Comparison of ENCODE assay signal across 13 mouse cellular contexts in the genomic region with DNA sequence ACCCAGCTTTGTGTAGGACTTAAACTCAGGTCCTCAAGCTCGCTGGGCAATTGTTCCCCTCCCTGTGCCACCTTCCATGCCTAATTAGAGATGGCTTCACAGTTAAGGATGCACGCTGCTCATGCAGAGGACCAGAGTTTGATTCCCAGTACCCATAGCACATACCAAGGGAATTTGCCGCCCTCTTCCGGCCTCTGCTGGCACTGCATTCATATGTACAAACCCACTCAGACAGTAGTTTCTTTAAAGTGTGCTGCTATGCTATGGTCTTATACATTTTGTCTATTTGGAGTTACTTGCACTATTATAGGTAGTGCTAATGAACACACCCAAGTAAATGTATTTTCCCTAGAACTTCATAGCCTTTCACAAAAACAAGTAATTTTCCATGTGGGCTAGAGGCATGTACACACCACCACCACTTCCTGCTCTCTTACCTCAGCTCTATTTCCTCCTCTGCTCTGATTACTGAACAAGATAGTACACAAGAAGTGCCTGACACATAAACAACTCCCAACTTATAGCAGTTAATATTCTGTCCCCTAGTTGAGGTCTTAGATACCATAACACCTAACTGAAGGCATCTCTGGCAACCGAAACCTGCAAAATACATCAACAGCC. TPM values are rescaled to one million over a fixed set of nuclear protein-coding genes. Genes with fewer than 3 reads are reported as not detected.
A peak's percentile ranks its signal among the peaks of the same experiment; 100 is the strongest.
DNase-seq lines count a peak whose midpoint lies in the region; ATAC-seq and TF ChIP-seq lines count a peak whose summit lies in the region.
"Had no signal": no experiment of that assay in that cellular context is flagged by ENCODE, and none has a peak within 500 bp of the region (broad histone marks: within the 10 kb centered on the region; RNA-seq: fewer than 3 reads in every experiment).

No protein-coding gene starts in this region.

- H3K36me3 ChIP-seq in liver, adult 2 months (ENCODE audit: control insufficient read depth, insufficient read depth, low read length), result no peaks in the 10 kb centered on the region
- no peaks in the 10 kb centered on the region for H3K36me3 ChIP-seq in neural tube, embryonic 15.5 days

- no peaks in the 10 kb centered on the region for H3K79me2 ChIP-seq in liver, adult 2 months (ENCODE audit: control insufficient read depth, insufficient read depth, low read length)

- H3K9ac ChIP-seq in liver, adult 2 months (ENCODE audit: low read depth, low read length), result no peak overlapping the region
- H3K9ac ChIP-seq in neural tube, embryonic 15.5 days (replicated peaks), result no peak overlapping the region

- no peaks in the 10 kb centered on the region for H3K27me3 ChIP-seq in liver, adult 2 months (ENCODE audit: control insufficient read depth, insufficient read depth, low read length)
- no peaks in the 10 kb centered on the region for H3K27me3 ChIP-seq in neural tube, embryonic 15.5 days (replicated peaks)

- TF ChIP-seq POLR2A in liver, adult 2 months (IDR thresholded peaks at IDR 0.05; ENCODE audit: extremely low read depth, insufficient read depth, low read length), result no peak

- TF ChIP-seq CTCF in liver, adult 2 months (IDR thresholded peaks at IDR 0.05; ENCODE audit: low read depth, low read length), result peak; percentile 51; the same call in 1 of the 2 replicates

- whole genome bisulfite sequencing in liver, adult 2 months, result 78% methylated on average over 5 of the region's 5 CpGs
- WGBS in neural tube, embryonic 15.5 days, result 76% methylated on average over 5 of the region's 5 CpGs

- no peaks in the 10 kb centered on the region for H3K4me1 ChIP-seq in liver, adult 2 months (ENCODE audit: control insufficient read depth, insufficient read depth, low read length)
- H3K4me1 ChIP-seq in neural tube, embryonic 15.5 days, result peaks cover 9% of the 10 kb centered on the region

- H3K4me2 ChIP-seq in neural tube, embryonic 15.5 days, result no peak overlapping the region

- H3K4me3 ChIP-seq in liver, adult 2 months (ENCODE audit: insufficient read depth, low read depth, low read length), result no peak overlapping the region
- H3K4me3 ChIP-seq in neural tube, embryonic 15.5 days (replicated peaks), result no peak overlapping the region

- H3K27ac ChIP-seq in liver, adult 2 months (replicated peaks; ENCODE audit: insufficient read depth, low read depth, low read length), result no peak overlapping the region
- H3K27ac ChIP-seq in neural tube, embryonic 15.5 days (replicated peaks), result no peak overlapping the region

- no peak for ATAC-seq in neural tube, embryonic 15.5 days (ENCODE audit: low FRiP score)
- ATAC-seq: forebrain, embryonic 14.5 days had no signal

- H3K9me3 ChIP-seq in neural tube, embryonic 15.5 days (replicated peaks), result no peaks in the 10 kb centered on the region

- peak; percentile 13 for DNase-seq in lung, postnatal 36 days
- no peak for DNase-seq in lung, postnatal 4 days
- peak; percentile 63 for DNase-seq in R1 (ENCODE audit: low read depth, low spot score)
- no peak for DNase-seq in liver, adult 2 months (ENCODE audit: extremely low read depth, low read depth, low spot score)
- DNase-seq in thymus, postnatal 36 days, result peak; percentile 21 to 25
- DNase-seq in gastrocnemius, adult 18-20 months (ENCODE audit: low spot score), result no peak
- DNase-seq in layer of hippocampus, adult 9-11 months, result no peak
- DNase-seq: cerebellum, postnatal 10 days; heart, postnatal 4 days; kidney, postnatal 14 days; midbrain, embryonic 14.5 days had no signal

RNA-seq across cellular contexts. Expression of a gene that starts 57.4 kb away (rescaled TPM):
- 22.5 and 26.0 TPM in 2 replicates for total RNA-seq in liver, adult 2 months (2014; rRNA removed)
- 27.2 and 30.7 TPM in 2 replicates for polyA plus RNA-seq in liver, adult 2 months (2012; rRNA removed)
- polyA plus RNA-seq in neural tube, embryonic 15.5 days (2015; fragmentation: Nextera tagmentation; extraction: Ambion mirVana), result 41.5 and 48.7 TPM in 2 replicates
- 10 to 100 TPM; 42.4 to 45.3 TPM for total RNA-seq in gastrocnemius, adult 18-20 months (2021)

Comparison
In these comparisons a context has a peak if more than half of its experiments do, and no peak if none do; other contexts are left out.
1. DNase-seq: peak in lung, postnatal 36 days (single experiment), R1 (single experiment) and thymus, postnatal 36 days (2 of 2); none in lung, postnatal 4 days (0 of 2), liver, adult 2 months (single experiment), gastrocnemius, adult 18-20 months (single experiment) and layer of hippocampus, adult 9-11 months (single experiment).